Mouse (Mus musculus) right cerebral cortex, adult 2 months (tissue): ENCODE measurements around the gene Icam1.
"Not testable (repeated sequence)": the region's sequence is repeated elsewhere in the genome, so short reads cannot be mapped to it uniquely, and the experiment has no call there.

Experiments
- DNase-seq, 2 experiments: peaks; one replicate each; pipeline ENCODE4 v3.0.0; 2021 to 2022; ENCODE audit warnings: low spot score in 2 of 2

Icam1 gene

GRCm38 (mm10) chr9:20993165-20993898 is 22.5 kb upstream of the Icam1 start:
- no peak for DNase-seq

- no peak for DNase-seq
Measured at GRCm38 (mm10) chr9:20995069-20995468, 20.7 kb upstream of the Icam1 start.

- no peak for DNase-seq
Measured at GRCm38 (mm10) chr9:20997065-20997464, 18.7 kb upstream of the Icam1 start.

- not testable (repeated sequence) for DNase-seq
Measured at GRCm38 (mm10) chr9:20998337-20998736, 17.4 kb upstream of the Icam1 start.

- DNase-seq = no peak
Measured at GRCm38 (mm10) chr9:21000811-21001210, 15.0 kb upstream of the Icam1 start.

GRCm38 (mm10) chr9:21001651-21002200 is 14.1 kb upstream of the Icam1 start:
- DNase-seq = no peak

- no peak for DNase-seq
Measured at GRCm38 (mm10) chr9:21002270-21002626, 13.5 kb upstream of the Icam1 start.

- DNase-seq = peak; percentile 92 to 93
Measured at GRCm38 (mm10) chr9:21002627-21003551, 12.9 kb upstream of the Icam1 start, which contains the start of gene Mrpl4. Mrpl4 (plus strand) TSS chr9:21002738.

GRCm38 (mm10) chr9:21007313-21007952 is 8.4 kb upstream of the Icam1 start:
- no peak for DNase-seq

GRCm38 (mm10) chr9:21008007-21008406 is 7.8 kb upstream of the Icam1 start:
- DNase-seq = no peak

GRCm38 (mm10) chr9:21010362-21010761 is 5.4 kb upstream of the Icam1 start:
- DNase-seq = no peak

GRCm38 (mm10) chr9:21010939-21011541 is 4.7 kb upstream of the Icam1 start:
- not testable (repeated sequence) for DNase-seq

- peak in 1 of 2 experiments; percentile 17 for DNase-seq
Measured at GRCm38 (mm10) chr9:21011846-21012312, 3.9 kb upstream of the Icam1 start.

- DNase-seq = no peak
Measured at GRCm38 (mm10) chr9:21012368-21012767, 3.4 kb upstream of the Icam1 start.

- peak; percentile 26 to 50 for DNase-seq
Measured at GRCm38 (mm10) chr9:21014691-21015570, 854 bp upstream of the Icam1 start.

GRCm38 (mm10) chr9:21016331-21017176 is 769 bp downstream of the Icam1 start:
- DNase-seq = no peak

GRCm38 (mm10) chr9:21017177-21017575 is 1.4 kb downstream of the Icam1 start:
- no peak for DNase-seq

- DNase-seq = no peak
Measured at GRCm38 (mm10) chr9:21018600-21018999, 2.8 kb downstream of the Icam1 start.

GRCm38 (mm10) chr9:21021363-21021762 is 5.6 kb downstream of the Icam1 start:
- DNase-seq = no peak
